Mouse (Mus musculus) liver, postnatal 0 days (tissue): ENCODE measurements around the gene Psmb8. TPM values are rescaled to one million over a fixed set of nuclear protein-coding genes. Genes with fewer than 3 reads are reported as not detected.

ENCODE experiments used
- ATAC-seq: fragments of 200-750 bp; cut with Nextera tagmentation; 2 replicates; pipeline ENCODE4 v1.8.0; 2017; ENCODE audit warnings: mild to moderate bottlenecking, moderate library complexity
- DNase-seq: peaks from one replicate; pipeline ENCODE4 v3.0.0-alpha.2; 2016
- H3K27ac ChIP-seq: fragments of 300-500 bp; sonication (generic); 2 replicates; pipeline ENCODE4 v1.5.1; 2014; ENCODE audit warnings: antibody characterized with exemption, moderate library complexity, mild to moderate bottlenecking, low read depth
- H3K27me3 ChIP-seq: fragments of 300-500 bp; sonication (generic); 2 replicates; pipeline ENCODE4 v1.6.1; 2014; ENCODE audit warnings: low read length, control low read depth, mixed read lengths; ENCODE audit not compliant: insufficient read depth
- H3K36me3 ChIP-seq: fragments of 300-500 bp; sonication (generic); replicated peaks from 2 replicates; pipeline ENCODE4 v1.6.1; 2014; ENCODE audit warnings: mild to moderate bottlenecking, control low read depth, low read length, moderate library complexity, mixed read lengths; ENCODE audit not compliant: insufficient read depth
- H3K4me1 ChIP-seq: fragments of 300-500 bp; sonication (generic); 2 replicates; pipeline ENCODE4 v1.6.1; 2014; ENCODE audit warnings: antibody characterized with exemption, mild to moderate bottlenecking, control low read depth; ENCODE audit not compliant: insufficient read depth
- H3K4me2 ChIP-seq: fragments of 300-500 bp; sonication (generic); 2 replicates; pipeline ENCODE4 v1.6.1; 2014; ENCODE audit warnings: low read depth, mild to moderate bottlenecking, low read length, moderate library complexity, mixed read lengths
- H3K4me3 ChIP-seq: fragments of 300-500 bp; sonication (generic); 2 replicates; pipeline ENCODE4 v1.5.1; 2014; ENCODE audit warnings: low read depth, low read length
- H3K9ac ChIP-seq: fragments of 300-500 bp; sonication (generic); replicated peaks from 2 replicates; pipeline ENCODE4 v1.6.1; 2014; ENCODE audit warnings: mild to moderate bottlenecking, moderate library complexity
- H3K9me3 ChIP-seq: fragments of 300-500 bp; sonication (generic); 2 replicates; pipeline ENCODE4 v1.6.1; 2016; ENCODE audit warnings: mild to moderate bottlenecking, control low read depth, low read length, mixed read lengths
- CTCF ChIP-seq: sonication (generic); IDR thresholded peaks from 2 replicates; pipeline ENCODE4 v1.5.1; 2016; ENCODE audit warnings: antibody characterized with exemption, low read depth
- EP300 ChIP-seq: IDR thresholded peaks from 2 replicates; pipeline ENCODE4 v1.6.1; 2016; ENCODE audit warnings: antibody characterized with exemption, low read depth, mild to moderate bottlenecking
- WGBS: fragments of 180-500 bp; shearing (Covaris S2); extraction: QIAGEN DNeasy Blood & Tissue Kit; methylation state at CpG from one replicate; pipeline ENCODE4 v1.1.7; 2014; ENCODE audit not compliant: insufficient replicate concordance; 5-methylcytosine and 5-hydroxymethylcytosine counted together
- polyA plus RNA-seq: library from polyadenylated mRNA; unstranded; fragments of >200 nt; fragmentation: Nextera tagmentation; extraction: Ambion mirVana; gene quantifications from 2 replicates; pipeline ENCODE4 v1.2.1, GENCODE M21; 2015

Gene Psmb8
- polyA plus RNA-seq, 1 experiment from 2014 or later: 49.7 TPM

- Histone ChIP-seq H3K27ac (peak overlapping the region; percentile 79), H3K9me3 (no peaks in the 10 kb centered on the region), H3K4me1 (peaks cover 16% of the 10 kb centered on the region), H3K36me3 (peaks cover 21% of the 10 kb centered on the region), H3K27me3 (no peaks in the 10 kb centered on the region), H3K9ac (peak overlapping the region; percentile 77), H3K4me3 (peak overlapping the region; percentile 72), H3K4me2 (peak overlapping the region; percentile 95)
- TF ChIP-seq EP300 (no peak), CTCF (no peak)
- DNase-seq (peak; percentile 57), ATAC-seq (peak; percentile 49)
- WGBS: 2% methylated on average over 20 of the region's 20 CpGs
These were observed 9.5 kb upstream of the Psmb8 start for GRCm38 (mm10) chr17:34188010-34188409.

GRCm38 (mm10) chr17:34188986-34189385 is 8.5 kb upstream of the Psmb8 start:
- peak overlapping the region; percentile 41 for H3K4me2 ChIP-seq
- no peaks in the 10 kb centered on the region for H3K9me3 ChIP-seq
- H3K27me3 ChIP-seq: no peaks in the 10 kb centered on the region
- ATAC-seq: no peak
- peaks cover 16% of the 10 kb centered on the region for H3K4me1 ChIP-seq
- H3K4me3 ChIP-seq: no peak overlapping the region
- TF ChIP-seq CTCF (no peak), EP300 (no peak)
- H3K36me3 ChIP-seq: peaks cover 24% of the 10 kb centered on the region
- 68% methylated on average over 6 of the region's 6 CpGs for WGBS
- H3K9ac ChIP-seq: no peak overlapping the region
- no peak for DNase-seq
- H3K27ac ChIP-seq: no peak overlapping the region

- no peak overlapping the region for H3K4me2 ChIP-seq
- H3K36me3 ChIP-seq: peaks cover 37% of the 10 kb centered on the region
- peaks cover 10% of the 10 kb centered on the region for H3K4me1 ChIP-seq
- no peak overlapping the region for H3K27ac ChIP-seq
- DNase-seq (no peak), ATAC-seq (no peak)
- TF ChIP-seq EP300: no peak
- TF ChIP-seq CTCF: no peak
- H3K4me3 ChIP-seq: no peak overlapping the region
- WGBS: 55% methylated on average over 16 of the region's 16 CpGs
- peaks cover 3% of the 10 kb centered on the region; the same call in 1 of the 2 replicates for H3K27me3 ChIP-seq
- H3K9ac ChIP-seq: no peak overlapping the region
- H3K9me3 ChIP-seq: no peaks in the 10 kb centered on the region
These were observed 4.7 kb upstream of the Psmb8 start for GRCm38 (mm10) chr17:34192852-34193251.

GRCm38 (mm10) chr17:34193468-34193867 is 4.1 kb upstream of the Psmb8 start:
- H3K9ac ChIP-seq: no peak overlapping the region
- peaks cover 3% of the 10 kb centered on the region; the same call in 1 of the 2 replicates for H3K27me3 ChIP-seq
- no peak overlapping the region for H3K27ac ChIP-seq
- DNase-seq (no peak), ATAC-seq (no peak)
- H3K9me3 ChIP-seq: no peaks in the 10 kb centered on the region
- TF ChIP-seq CTCF (no peak), EP300 (no peak)
- H3K4me2 ChIP-seq: no peak overlapping the region
- WGBS: 67% methylated on average over 8 of the region's 8 CpGs
- H3K4me3 ChIP-seq: no peak overlapping the region
- H3K4me1 ChIP-seq: peaks cover 10% of the 10 kb centered on the region
- H3K36me3 ChIP-seq: peaks cover 37% of the 10 kb centered on the region

GRCm38 (mm10) chr17:34194723-34195122 is 2.8 kb upstream of the Psmb8 start:
- H3K9me3 ChIP-seq: no peaks in the 10 kb centered on the region
- no peak for ATAC-seq
- TF ChIP-seq CTCF: no peak
- no peak for TF ChIP-seq EP300
- no peak overlapping the region for H3K9ac ChIP-seq
- no peak for DNase-seq
- no peak overlapping the region for H3K4me2 ChIP-seq
- H3K27me3 ChIP-seq: peaks cover 3% of the 10 kb centered on the region; the same call in 1 of the 2 replicates
- H3K27ac ChIP-seq: no peak overlapping the region
- WGBS: 79% methylated on average over 4 of the region's 4 CpGs
- H3K36me3 ChIP-seq: peaks cover 34% of the 10 kb centered on the region
- H3K4me3 ChIP-seq: no peak overlapping the region
- peaks cover 9% of the 10 kb centered on the region for H3K4me1 ChIP-seq

GRCm38 (mm10) chr17:34196491-34196890 is 1.0 kb upstream of the Psmb8 start:
- Histone ChIP-seq H3K9ac (no peak overlapping the region), H3K36me3 (peaks cover 22% of the 10 kb centered on the region), H3K9me3 (no peaks in the 10 kb centered on the region), H3K4me2 (no peak overlapping the region), H3K27ac (no peak overlapping the region), H3K4me1 (peaks cover 9% of the 10 kb centered on the region), H3K4me3 (no peak overlapping the region), H3K27me3 (peaks cover 3% of the 10 kb centered on the region; the same call in 1 of the 2 replicates)
- no peak for TF ChIP-seq CTCF
- DNase-seq (peak; percentile 43), ATAC-seq (no peak)
- 26% methylated on average over 12 of the region's 12 CpGs for WGBS
